Mouse (Mus musculus) CH12.LX (cell line): Measurements from ENCODE around the gene Cblb. TPM values are rescaled to one million over a fixed set of nuclear protein-coding genes. Genes with fewer than 3 reads are reported as not detected.

Experiments used
- DNase-seq: peaks from one replicate; pipeline ENCODE4 v3.0.0-alpha.2; 2013; ENCODE audit errors: extremely low read depth
- H3K27ac ChIP-seq: 2 replicates; pipeline ENCODE4 v1.5.1; 2012; ENCODE audit warnings: low read depth, mild to moderate bottlenecking, control low read depth, moderate library complexity; ENCODE audit not compliant: insufficient read depth
- H3K27me3 ChIP-seq: replicated peaks from 2 replicates; pipeline ENCODE3; 2012; ENCODE audit warnings: inconsistent platforms
- H3K36me3 ChIP-seq, 2 experiments: replicated peaks in 1 of 2; 2 replicates each; pipeline versions ENCODE3 to v1.6.1; 2012; ENCODE audit warnings: inconsistent platforms in 1 of 2, low read length in 1 of 2, mild to moderate bottlenecking in 1 of 2, mixed read lengths in 1 of 2, moderate library complexity in 1 of 2; ENCODE audit not compliant: control insufficient read depth in 1 of 2, insufficient read depth in 1 of 2
- H3K4me1 ChIP-seq, 2 experiments: 2 replicates each; pipeline ENCODE4 v1.6.1; 2012; ENCODE audit warnings: inconsistent platforms in 1 of 2, moderate library complexity in 1 of 2; ENCODE audit not compliant: insufficient read depth in 2 of 2, control insufficient read depth in 1 of 2
- H3K4me2 ChIP-seq: 2 replicates; pipeline ENCODE4 v1.6.1; 2012; ENCODE audit warnings: low read depth, mild to moderate bottlenecking, control low read depth; ENCODE audit not compliant: poor library complexity, insufficient read depth, severe bottlenecking
- H3K4me3 ChIP-seq, 3 experiments: fragments of 150-350 bp in 1 of 3; sonication (generic) in 1 of 3; replicated peaks in 1 of 3; 2 replicates each; pipeline versions ENCODE3 to v1.5.1; 2011 to 2012; ENCODE audit warnings: low read depth in 2 of 3, low read length in 2 of 3, mild to moderate bottlenecking in 2 of 3, moderate library complexity in 2 of 3, control low read depth in 1 of 3, improper control_type of control experiment in 1 of 3, inconsistent platforms in 1 of 3, mixed read lengths in 1 of 3; ENCODE audit not compliant: poor library complexity in 1 of 3
- H3K79me2 ChIP-seq: replicated peaks from 2 replicates; pipeline ENCODE4 v1.6.1; 2012; ENCODE audit warnings: mild to moderate bottlenecking, moderate library complexity; ENCODE audit not compliant: control insufficient read depth, poor library complexity, insufficient read depth, severe bottlenecking; ENCODE audit errors: extremely low read depth
- H3K9ac ChIP-seq: 2 replicates; pipeline ENCODE4 v1.6.1; 2012; ENCODE audit warnings: low read depth, mild to moderate bottlenecking, control low read depth, moderate library complexity; ENCODE audit not compliant: insufficient read depth
- H3K9me3 ChIP-seq: replicated peaks from 2 replicates; pipeline ENCODE3; 2012; ENCODE audit warnings: low read length, inconsistent platforms, mixed read lengths
- CHD1 ChIP-seq: IDR thresholded peaks from 2 replicates; pipeline ENCODE4 v1.6.1; 2012; ENCODE audit warnings: low read depth, low read length, improper control_type of control experiment, inconsistent platforms
- CTCF ChIP-seq, 2 experiments: IDR thresholded peaks in 1 of 2; conservative IDR thresholded peaks in 1 of 2; 2 replicates each; pipeline ENCODE4 v1.5.1; 2011 to 2012; ENCODE audit warnings: low read depth in 2 of 2, low read length in 2 of 2, improper control_type of control experiment in 1 of 2, inconsistent platforms in 1 of 2, mild to moderate bottlenecking in 1 of 2, moderate library complexity in 1 of 2
- EP300 ChIP-seq: IDR thresholded peaks from 2 replicates; pipeline ENCODE4 v1.6.1; 2011; ENCODE audit warnings: low read length, improper control_type of control experiment
- IRF4 ChIP-seq: IDR thresholded peaks from 2 replicates; pipeline ENCODE4 v1.6.1; 2014; ENCODE audit warnings: low read depth, mild to moderate bottlenecking, inconsistent platforms, low read length, improper control_type of control experiment
- KAT2A ChIP-seq: IDR thresholded peaks from 2 replicates; pipeline ENCODE4 v1.6.1; 2012; ENCODE audit warnings: low read length, improper control_type of control experiment, inconsistent platforms; ENCODE audit not compliant: insufficient replicate concordance
- MAFK ChIP-seq: IDR thresholded peaks from 2 replicates; pipeline ENCODE4 v1.6.1; 2011; ENCODE audit warnings: low read length, improper control_type of control experiment; ENCODE audit not compliant: insufficient replicate concordance
- MEF2A ChIP-seq: IDR thresholded peaks from 2 replicates; pipeline ENCODE4 v1.6.1; 2014; ENCODE audit warnings: low read depth, mild to moderate bottlenecking, inconsistent platforms, low read length, improper control_type of control experiment, borderline replicate concordance
- MYC ChIP-seq: IDR thresholded peaks from 2 replicates; pipeline ENCODE4 v1.6.1; 2011; ENCODE audit warnings: low read depth, mild to moderate bottlenecking, improper control_type of control experiment, low read length
- NELFE ChIP-seq: IDR thresholded peaks from 2 replicates; pipeline ENCODE4 v1.6.1; 2011; ENCODE audit warnings: low read depth, low read length, improper control_type of control experiment
- PAX5 ChIP-seq: IDR thresholded peaks from 2 replicates; pipeline ENCODE4 v1.6.1; 2012; ENCODE audit warnings: low read length, inconsistent platforms, mixed read lengths
- SIN3A ChIP-seq: IDR thresholded peaks from 2 replicates; pipeline ENCODE4 v1.6.1; 2012; ENCODE audit warnings: low read length, improper control_type of control experiment, inconsistent platforms
- SMC3 ChIP-seq: IDR thresholded peaks from 2 replicates; pipeline ENCODE4 v1.6.1; 2011; ENCODE audit warnings: low read depth, low read length, improper control_type of control experiment
- UBTF ChIP-seq: IDR thresholded peaks from 2 replicates; pipeline ENCODE4 v1.6.1; 2012; ENCODE audit warnings: low read depth, mild to moderate bottlenecking, inconsistent platforms, low read length, improper control_type of control experiment, moderate library complexity
- ZMIZ1 ChIP-seq: IDR thresholded peaks from 2 replicates; pipeline ENCODE4 v1.6.1; 2012; ENCODE audit warnings: low read depth, mild to moderate bottlenecking, inconsistent platforms, low read length, improper control_type of control experiment
- dilution Hi-C: fragments of 300-500 bp; cut with MboI; formaldehyde crosslinking; loops from 2 replicates; pipeline ENCODE4 v1.14.3; 2020; ENCODE audit warnings: low sequenced_read_pairs; ENCODE audit not compliant: extremely low pct_unique_long_range_greater_than_20kb, extremely low pct_ligation_motif_present
- in situ Hi-C: fragments of 300-500 bp; cut with MboI; formaldehyde crosslinking; loops from 3 replicates; pipeline ENCODE4 v1.14.3; 2019; ENCODE audit warnings: low sequenced_read_pairs, low pct_ligation_motif_present, low pct_unique_long_range_greater_than_20kb, mixed read lengths
- polyA plus RNA-seq: library from polyadenylated mRNA; unstranded; fragments of >175 nt; gene quantifications from 2 replicates; pipeline ENCODE4 v1.2.1, GENCODE M21; 2012; ENCODE audit warnings: low read depth; ENCODE audit not compliant: insufficient read length
- total RNA-seq, 2 experiments: library from RNA; depleted of rRNA; stranded (reverse); fragments of 300-350 nt in 1 of 2; fragments of >200 nt in 1 of 2; gene quantifications; 2 replicates each; pipeline ENCODE4 v1.2.3; 2012 to 2014

Gene Cblb
- total and polyA plus RNA-seq, 3 experiments, result 3.5 to 18.9 (median 6.3) TPM

GRCm38 (mm10) chr16:52029001-52029400 is 2.0 kb upstream of the Cblb start:
- DNase-seq, result no peak
- Histone ChIP-seq H3K36me3 (peaks cover 0 to under 1% of the 10 kb centered on the region in 2 experiments), H3K9ac (no peak overlapping the region), H3K4me3 (no peak overlapping the region), H3K4me1 (peaks cover 2 to 29% of the 10 kb centered on the region in 2 experiments), H3K79me2 (no peaks in the 10 kb centered on the region), H3K27me3 (no peaks in the 10 kb centered on the region), H3K4me2 (no peak overlapping the region), H3K9me3 (no peaks in the 10 kb centered on the region), H3K27ac (no peak overlapping the region)
- dilution Hi-C loops (no loop called here), in situ Hi-C loops (no loop called here)
- TF ChIP-seq EP300, result no peak
- no peak for TF ChIP-seq ZMIZ1
- no peak for TF ChIP-seq MEF2A
- TF ChIP-seq SMC3, result no peak
- TF ChIP-seq MYC, result no peak
- TF ChIP-seq PAX5, result no peak
- no peak for TF ChIP-seq MAFK
- TF ChIP-seq UBTF, result no peak

GRCm38 (mm10) chr16:52031712-52032251 is 757 bp downstream of the Cblb start:
- TF ChIP-seq UBTF, result peak; percentile 48; the same call in 1 of the 2 replicates
- no peak for TF ChIP-seq MAFK
- H3K79me2 ChIP-seq, result no peaks in the 10 kb centered on the region
- dilution Hi-C loops (no loop called here), in situ Hi-C loops (no loop called here)
- H3K36me3 ChIP-seq, result peaks cover 0 to 11% of the 10 kb centered on the region in 2 experiments
- peak overlapping the region; percentile 81 to 94 (median 87) for H3K4me3 ChIP-seq
- no peaks in the 10 kb centered on the region for H3K9me3 ChIP-seq
- no peaks in the 10 kb centered on the region for H3K27me3 ChIP-seq
- H3K4me1 ChIP-seq, result peaks cover 8 to 57% of the 10 kb centered on the region in 2 experiments
- DNase-seq, result peak; percentile 55
- peak overlapping the region; percentile 61 for H3K9ac ChIP-seq
- peak overlapping the region; percentile 75 for H3K4me2 ChIP-seq
- H3K27ac ChIP-seq, result no peak overlapping the region

- H3K79me2 ChIP-seq, result no peaks in the 10 kb centered on the region
- H3K9me3 ChIP-seq, result no peaks in the 10 kb centered on the region
- DNase-seq, result no peak
- H3K9ac ChIP-seq, result peak overlapping the region; percentile 61
- TF ChIP-seq SIN3A (0 out of 2 replicates have a peak, but pooled peaks have one; percentile 6), KAT2A (no peak), NELFE (no peak), CHD1 (no peak), IRF4 (no peak), CTCF (conservative IDR thresholded peaks at IDR 0.05 in 1 of 2, IDR thresholded peaks at IDR 0.05 in 1 of 2; ENCODE audit: low read depth in 2 of 2, low read length in 2 of 2) (no peak)
- TF ChIP-seq, all 38 proteins: peak for 1
- dilution Hi-C loops (no loop called here), in situ Hi-C loops (no loop called here)
- no peaks in the 10 kb centered on the region for H3K27me3 ChIP-seq
- peak overlapping the region; percentile 75 for H3K4me2 ChIP-seq
- peaks cover 8 to 64% of the 10 kb centered on the region in 2 experiments for H3K4me1 ChIP-seq
- peak overlapping the region; percentile 81 to 94 (median 87) for H3K4me3 ChIP-seq
- H3K27ac ChIP-seq, result no peak overlapping the region
- peaks cover 0 to 11% of the 10 kb centered on the region in 2 experiments for H3K36me3 ChIP-seq
Observed at GRCm38 (mm10) chr16:52032376-52033330, 1.6 kb downstream of the Cblb start.
